Mouse (Mus musculus) liver, embryonic 11.5 days (tissue): ENCODE measurements at regions not wholly inside any gene's neighbourhood (a gene's known extent, or its start where the extent isn't known, plus 50 kb on each side); places are given as distances from the start of the nearest gene placed in this dataset. TPM values are rescaled to one million over a fixed set of nuclear protein-coding genes. Genes with fewer than 3 reads are reported as not detected.

ENCODE experiments used
- microRNA counts: library from miRNA; unstranded; fragments of <30 nt; microRNA quantifications from one replicate; lab custom pipeline; 2015
- microRNA-seq: library from miRNA; unstranded; fragments of <30 nt; microRNA quantifications from one replicate; pipeline ENCODE4, GENCODE M21; 2017; ENCODE audit warnings: borderline number of aligned reads

MicroRNAs in the stretch of these regions (microRNA counts, 519-probe panel; counts per million panel counts)
- not detected for microRNA mmu-miR-129-3p (lab: Ali Mortazavi, UCI)
- microRNA mmu-miR-129-5p (lab: Ali Mortazavi, UCI): not detected

Small RNA genes in the stretch of these regions (microRNA-seq; reads per million reads assigned to microRNA genes)
- not detected for gene Mir129-2
- gene Mir129b: not detected
